Comparison of ENCODE assay signal across 29 mouse cellular contexts in the genomic region with DNA sequence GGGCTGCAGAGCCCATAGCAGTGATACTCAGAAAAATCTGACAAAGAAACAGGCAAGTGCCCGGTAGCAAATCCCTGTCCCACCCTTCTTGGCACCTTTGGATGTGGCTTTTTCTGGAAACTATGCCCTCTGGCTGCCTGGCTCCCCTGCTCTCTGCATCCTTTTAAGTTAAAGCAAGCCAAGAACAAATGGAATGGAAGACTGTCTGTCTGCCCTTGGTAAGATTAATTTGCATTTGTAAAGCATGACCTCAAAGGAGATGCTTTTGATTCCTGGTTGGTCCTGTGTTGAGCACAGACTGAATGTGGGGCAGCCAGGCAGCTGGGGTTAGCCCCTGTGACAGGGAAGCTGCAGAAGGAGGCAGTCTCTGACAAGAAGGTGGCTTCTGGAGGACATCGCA. TPM values are rescaled to one million over a fixed set of nuclear protein-coding genes. Genes with fewer than 3 reads are reported as not detected.
DNase-seq lines count a peak whose midpoint lies in the region; ATAC-seq and TF ChIP-seq lines count a peak whose summit lies in the region.
"Had no signal": no experiment of that assay in that cellular context is flagged by ENCODE, and none has a peak within 500 bp of the region (broad histone marks: within the 10 kb centered on the region; RNA-seq: fewer than 3 reads in every experiment).

No protein-coding gene starts in this region.

- DNase-seq in forebrain, embryonic 10.5 days (ENCODE audit: extremely low spot score, low spot score): no peak
- DNase-seq in forebrain, postnatal 0 days: no peak
- peak; percentile 89 for DNase-seq in ES-CJ7 (ENCODE audit: low read depth, low spot score)
- peak; percentile 64 for DNase-seq in brain, embryonic 14.5 days (ENCODE audit: low read depth)
- DNase-seq in thymus, postnatal 25 days: no peak
- DNase-seq in ovary, postnatal 36 days (ENCODE audit: low spot score): no peak
- DNase-seq: adrenal gland, postnatal 14 days; cerebellum, adult 18-20 months; cerebellum, postnatal 14 days; heart, adult 2 months; heart, postnatal 4 days; kidney, adult 18-20 months; kidney, postnatal 25 days; lung, embryonic 14.5 days; lung, postnatal 36 days; spleen, adult 18-20 months; thymus, adult 2 months; thymus, postnatal 4 days had no signal

- H3K36me3 ChIP-seq in forebrain, embryonic 10.5 days (replicated peaks): no peaks in the 10 kb centered on the region
- no peaks in the 10 kb centered on the region for H3K36me3 ChIP-seq in forebrain, postnatal 0 days (ENCODE audit: insufficient read depth)
- H3K36me3 ChIP-seq in forebrain, embryonic 15.5 days: peaks cover 1% of the 10 kb centered on the region; the same call in 1 of the 2 replicates
- H3K36me3 ChIP-seq: hindbrain, embryonic 15.5 days; kidney, embryonic 15.5 days; limb, embryonic 12.5 days; liver, embryonic 15.5 days; midbrain, embryonic 12.5 days; neural tube, embryonic 15.5 days had no signal

- WGBS in forebrain, embryonic 10.5 days: 79% methylated on average over 2 of the region's 2 CpGs
- WGBS in forebrain, postnatal 0 days: 27% methylated on average over 2 of the region's 2 CpGs
- WGBS in forebrain, embryonic 15.5 days: 26% methylated on average over 2 of the region's 2 CpGs

- TF ChIP-seq POLR2A in brain, embryonic 14.5 days (IDR thresholded peaks at IDR 0.05; ENCODE audit: borderline replicate concordance, extremely low read depth, insufficient read depth, insufficient read length, poor library complexity, severe bottlenecking): no peak

- no peak overlapping the region for H3K4me2 ChIP-seq in forebrain, postnatal 0 days (ENCODE audit: low read depth)
- no peak overlapping the region for H3K4me2 ChIP-seq in forebrain, embryonic 15.5 days (replicated peaks)
- H3K4me2 ChIP-seq: heart, embryonic 12.5 days; hindbrain, embryonic 15.5 days; kidney, embryonic 15.5 days; limb, embryonic 12.5 days; liver, embryonic 15.5 days; lung, embryonic 14.5 days; midbrain, embryonic 12.5 days; neural tube, embryonic 15.5 days had no signal

- H3K4me1 ChIP-seq in forebrain, embryonic 10.5 days: peaks cover 11% of the 10 kb centered on the region
- no peaks in the 10 kb centered on the region for H3K4me1 ChIP-seq in forebrain, postnatal 0 days (ENCODE audit: insufficient read depth)
- H3K4me1 ChIP-seq in forebrain, embryonic 15.5 days: peaks cover 10% of the 10 kb centered on the region; the same call in 1 of the 2 replicates
- H3K4me1 ChIP-seq: hindbrain, embryonic 15.5 days; liver, embryonic 15.5 days; neural tube, embryonic 15.5 days had no signal

- no peak overlapping the region for H3K4me3 ChIP-seq in forebrain, embryonic 10.5 days
- H3K4me3 ChIP-seq in forebrain, postnatal 0 days (ENCODE audit: low read depth, low read length): no peak overlapping the region
- no peak overlapping the region for H3K4me3 ChIP-seq in forebrain, embryonic 15.5 days
- H3K4me3 ChIP-seq: heart, adult 2 months; heart, embryonic 12.5 days; hindbrain, embryonic 15.5 days; kidney, embryonic 15.5 days; left cerebral cortex, adult 2 months; limb, embryonic 12.5 days; liver, embryonic 15.5 days; midbrain, embryonic 12.5 days; neural tube, embryonic 15.5 days had no signal

- no peak overlapping the region for H3K9ac ChIP-seq in forebrain, postnatal 0 days
- no peak overlapping the region for H3K9ac ChIP-seq in forebrain, embryonic 15.5 days (replicated peaks)
- H3K9ac ChIP-seq: heart, embryonic 12.5 days; hindbrain, embryonic 15.5 days; kidney, embryonic 15.5 days; limb, embryonic 12.5 days; liver, embryonic 15.5 days; lung, embryonic 14.5 days; midbrain, embryonic 12.5 days; neural tube, embryonic 15.5 days had no signal

- H3K27ac ChIP-seq in forebrain, embryonic 10.5 days: peak overlapping the region; percentile 65; the same call in 1 of the 2 replicates
- no peak overlapping the region for H3K27ac ChIP-seq in forebrain, postnatal 0 days (ENCODE audit: low read depth, low read length)
- peak overlapping the region; percentile 46 for H3K27ac ChIP-seq in forebrain, embryonic 15.5 days (replicated peaks)
- H3K27ac ChIP-seq: heart, adult 2 months; hindbrain, embryonic 15.5 days; kidney, embryonic 15.5 days; left cerebral cortex, adult 2 months; limb, embryonic 12.5 days; liver, embryonic 15.5 days; midbrain, embryonic 12.5 days; neural tube, embryonic 15.5 days; stomach, postnatal 0 days had no signal

- H3K27me3 ChIP-seq in forebrain, embryonic 10.5 days (ENCODE audit: poor library complexity, severe bottlenecking): no peaks in the 10 kb centered on the region
- no peaks in the 10 kb centered on the region for H3K27me3 ChIP-seq in forebrain, postnatal 0 days (ENCODE audit: insufficient read depth, low read length)
- no peaks in the 10 kb centered on the region for H3K27me3 ChIP-seq in forebrain, embryonic 15.5 days
- H3K27me3 ChIP-seq: heart, embryonic 12.5 days; hindbrain, embryonic 15.5 days; kidney, embryonic 15.5 days; limb, embryonic 12.5 days; liver, embryonic 15.5 days; midbrain, embryonic 12.5 days; neural tube, embryonic 15.5 days had no signal

- no peak for TF ChIP-seq CTCF in forebrain, postnatal 0 days (IDR thresholded peaks at IDR 0.05; ENCODE audit: low read depth)
- TF ChIP-seq CTCF in brain, embryonic 14.5 days (IDR thresholded peaks at IDR 0.05; ENCODE audit: borderline replicate concordance, extremely low read depth, insufficient read depth, insufficient read length): no peak

- no peak for ATAC-seq in forebrain, postnatal 0 days
- peak; percentile 53; the same call in 1 of the 2 replicates for ATAC-seq in forebrain, embryonic 15.5 days (replicated peaks)

- H3K9me3 ChIP-seq in forebrain, embryonic 10.5 days: peaks cover 1% of the 10 kb centered on the region
- H3K9me3 ChIP-seq in forebrain, postnatal 0 days (ENCODE audit: low read length): no peaks in the 10 kb centered on the region
- no peaks in the 10 kb centered on the region for H3K9me3 ChIP-seq in forebrain, embryonic 15.5 days
- H3K9me3 ChIP-seq: hindbrain, embryonic 15.5 days; liver, embryonic 15.5 days; midbrain, embryonic 12.5 days; neural tube, embryonic 15.5 days had no signal

RNA-seq across cellular contexts. Expression of gene Bfsp2, which starts 33.7 kb away (rescaled TPM):
- 0.59 and 0.79 TPM in 2 replicates for polyA plus RNA-seq in forebrain, embryonic 10.5 days (2016; fragmentation: Nextera tagmentation; extraction: Ambion mirVana)
- 1.5 and 2.6 TPM in 2 replicates for total RNA-seq in forebrain, postnatal 0 days (2014; rRNA removed)
- polyA plus RNA-seq in forebrain, postnatal 0 days (2015; fragmentation: Nextera tagmentation; extraction: Ambion mirVana): 1.9 and 2.4 TPM in 2 replicates
- polyA plus RNA-seq in brain, embryonic 14.5 days (2012; rRNA removed): 1.8 and 2.1 TPM in 2 replicates
- 2.0 and 2.3 TPM in 2 replicates for polyA plus RNA-seq in forebrain, embryonic 15.5 days (2015; fragmentation: Nextera tagmentation; extraction: Ambion mirVana)
- total RNA-seq: adrenal gland, postnatal 14 days; liver, adult 2 months had no signal

Comparison
In these comparisons a context has a peak if more than half of its experiments do, and no peak if none do; other contexts are left out.
1. DNase-seq: peak in ES-CJ7 (single experiment) and brain, embryonic 14.5 days (single experiment); none in forebrain, embryonic 10.5 days (single experiment), forebrain, postnatal 0 days (single experiment), thymus, postnatal 25 days (single experiment) and ovary, postnatal 36 days (single experiment).